Mouse (Mus musculus) lung, adult 18-20 months (tissue): Measurements from ENCODE around the gene Magi1.

Experiments
- DNase-seq, 2 experiments: peaks; one replicate each; pipeline ENCODE4 v3.0.0; 2022; ENCODE audit warnings: mixed read lengths in 2 of 2

Gene Magi1

DNA sequence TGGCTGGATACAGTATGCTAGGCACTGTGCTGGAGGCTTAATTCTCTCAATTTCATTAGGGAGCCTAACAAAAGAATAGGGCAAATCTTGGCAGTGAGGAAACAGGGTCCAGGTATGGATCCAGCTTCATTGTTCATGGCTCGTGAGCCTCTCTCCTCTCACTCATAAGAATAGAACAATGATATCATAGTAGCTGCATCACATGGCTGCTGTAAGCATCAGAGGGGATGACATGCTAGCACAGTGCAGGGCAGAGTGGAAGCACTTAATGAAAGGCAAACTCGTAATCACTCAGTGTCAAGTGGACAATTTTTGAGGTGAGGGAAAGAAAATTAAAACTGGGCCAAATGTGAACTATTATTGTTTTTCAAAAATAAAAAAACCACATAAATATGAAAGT lies 337.1 kb downstream of the Magi1 start:
- no peak for DNase-seq

DNA sequence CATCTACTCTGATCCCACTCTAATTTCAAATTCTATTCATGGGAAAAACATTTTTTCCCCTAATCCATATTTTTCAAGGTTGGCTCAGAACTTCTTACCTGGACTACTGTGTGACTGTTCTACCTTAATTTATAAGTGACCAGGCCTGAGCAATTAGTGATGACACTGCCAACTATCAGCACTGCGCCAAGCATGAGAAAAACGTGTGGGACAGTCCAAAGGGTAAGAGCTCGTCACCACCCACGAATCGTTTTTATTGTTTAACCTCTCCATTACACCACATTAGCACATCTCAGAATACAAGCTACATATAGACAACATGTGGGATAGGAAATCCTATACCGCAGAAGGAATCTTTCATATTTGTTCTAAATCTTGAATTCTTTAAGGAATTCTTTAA lies 347.4 kb downstream of the Magi1 start:
- no peak for DNase-seq

DNA sequence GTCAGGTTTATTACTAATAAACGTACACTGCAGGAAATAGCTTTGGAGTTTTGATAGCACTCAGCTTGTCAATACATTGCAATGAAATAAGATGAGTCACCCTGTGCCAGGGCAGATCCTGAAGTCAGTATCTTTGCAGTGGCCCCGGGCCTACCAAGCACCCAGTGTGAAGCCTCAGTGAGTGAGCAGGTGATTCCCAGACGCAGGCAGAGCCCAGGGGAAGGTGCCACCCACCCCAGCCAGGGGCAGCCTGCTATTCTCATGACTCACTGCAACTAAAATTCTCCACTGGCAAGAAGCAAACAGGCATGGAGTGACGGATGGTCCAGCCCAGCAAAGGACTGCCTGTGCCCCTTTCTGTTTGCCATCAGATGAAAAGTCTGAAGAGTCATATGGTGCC lies 347.9 kb downstream of the Magi1 start:
- no peak for DNase-seq

GRCm38 (mm10) chr6:93934700-93935099 lies 349.0 kb downstream of the Magi1 start:
- DNase-seq = no peak

- DNase-seq = no peak
These were observed 359.1 kb downstream of the Magi1 start for GRCm38 (mm10) chr6:93924568-93924967.

DNA sequence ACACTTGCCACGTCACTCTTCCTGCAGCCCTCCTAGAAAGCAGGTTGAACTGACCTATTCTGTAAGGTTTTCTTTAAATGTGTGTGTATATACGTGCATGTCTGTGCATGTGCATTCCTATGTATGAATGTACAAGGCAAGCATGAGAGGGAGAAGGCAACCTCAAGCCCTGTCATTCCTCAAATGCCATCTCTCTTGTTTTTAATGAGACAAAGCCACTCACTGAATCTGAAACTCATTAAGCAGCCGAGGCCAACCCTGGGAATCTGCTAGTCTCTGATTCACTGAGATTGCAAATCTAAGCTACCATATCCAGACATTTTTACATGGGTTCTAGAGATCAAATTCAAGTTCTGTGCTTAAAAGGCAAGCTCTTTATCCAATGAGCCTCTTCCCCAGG lies 359.7 kb downstream of the Magi1 start:
- no peak for DNase-seq

DNA sequence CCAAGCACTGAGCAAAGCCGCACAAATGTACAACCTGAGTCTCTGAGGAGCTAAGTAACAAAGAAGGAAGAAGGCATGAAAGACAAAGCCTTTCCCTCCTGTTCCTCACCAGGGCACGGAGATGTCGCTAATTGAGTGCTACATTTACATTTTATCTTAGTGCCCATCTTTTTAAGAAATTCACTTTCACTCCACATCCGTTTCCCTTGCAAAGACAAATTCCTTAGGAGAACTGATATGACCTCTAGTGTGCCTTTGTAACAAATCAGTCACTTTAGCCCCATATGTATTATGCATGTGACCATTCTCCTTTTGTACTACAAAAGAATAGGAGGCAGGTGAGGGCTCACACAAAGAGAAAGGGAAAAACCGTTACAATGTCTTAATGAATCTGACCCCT lies 360.4 kb downstream of the Magi1 start:
- no peak for DNase-seq

- DNase-seq = no peak
These were observed 360.8 kb downstream of the Magi1 start for GRCm38 (mm10) chr6:93922931-93923330.

DNA sequence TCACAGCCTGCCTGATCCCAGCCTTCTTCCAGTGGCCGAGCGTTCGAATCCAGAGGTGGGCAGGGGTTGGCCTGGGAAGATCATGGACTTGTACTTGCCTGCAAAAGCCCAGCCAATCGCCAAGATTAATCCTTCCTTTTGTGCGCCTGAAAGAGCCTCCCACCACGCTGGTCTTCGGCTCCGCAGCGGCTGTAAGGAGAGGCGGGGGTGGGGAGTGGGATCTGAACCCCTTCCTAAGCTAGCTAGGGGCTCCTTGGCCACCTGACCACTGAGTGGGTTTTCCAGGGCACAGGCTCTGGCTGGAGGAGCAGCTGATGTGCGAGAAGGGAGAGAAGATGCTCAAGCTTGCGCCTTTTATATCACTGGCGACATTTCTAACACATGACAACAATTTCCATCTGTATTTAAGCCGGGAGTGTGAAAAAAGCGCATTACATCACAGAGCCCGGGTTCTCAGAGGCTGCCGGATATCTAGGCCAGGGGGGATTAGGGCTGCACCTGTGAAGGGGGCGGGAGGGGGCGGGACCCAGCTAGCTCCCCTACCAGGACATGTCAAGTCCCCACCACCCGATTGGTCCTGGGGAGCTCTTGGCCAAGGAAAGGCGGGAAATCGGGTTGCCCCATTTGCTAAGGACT lies 370.4 kb downstream of the Magi1 start:
- DNase-seq = no peak

- DNase-seq = no peak
These were observed 371.0 kb downstream of the Magi1 start for GRCm38 (mm10) chr6:93912582-93913225.

DNA sequence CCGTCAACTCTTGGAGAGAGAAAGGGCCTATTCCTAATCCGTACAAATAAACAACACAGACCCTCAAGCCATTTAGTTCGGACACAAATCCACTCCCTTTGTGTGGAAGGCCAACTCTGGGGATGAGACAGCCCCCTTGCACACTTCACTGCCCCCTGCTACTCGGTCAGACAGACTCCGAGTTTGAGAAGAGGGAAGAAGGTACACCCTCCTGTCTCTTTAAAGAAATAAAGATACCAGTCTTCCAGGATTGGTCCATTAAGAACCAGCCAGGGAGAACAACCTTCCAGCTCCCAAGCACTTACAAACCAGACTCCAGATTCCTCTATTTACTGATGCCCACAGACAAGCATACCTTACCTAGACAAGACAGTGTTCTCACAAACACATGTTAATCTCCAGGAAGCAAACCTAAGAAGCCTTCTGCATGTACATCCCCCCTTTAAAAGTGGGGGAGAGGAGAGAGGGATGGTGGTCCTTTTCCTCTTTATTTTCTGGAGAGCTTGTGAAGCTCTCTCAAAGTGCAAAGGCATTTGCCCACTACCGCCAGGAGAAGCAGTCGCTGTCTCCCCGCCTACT lies 371.6 kb downstream of the Magi1 start:
- no peak for DNase-seq

DNA sequence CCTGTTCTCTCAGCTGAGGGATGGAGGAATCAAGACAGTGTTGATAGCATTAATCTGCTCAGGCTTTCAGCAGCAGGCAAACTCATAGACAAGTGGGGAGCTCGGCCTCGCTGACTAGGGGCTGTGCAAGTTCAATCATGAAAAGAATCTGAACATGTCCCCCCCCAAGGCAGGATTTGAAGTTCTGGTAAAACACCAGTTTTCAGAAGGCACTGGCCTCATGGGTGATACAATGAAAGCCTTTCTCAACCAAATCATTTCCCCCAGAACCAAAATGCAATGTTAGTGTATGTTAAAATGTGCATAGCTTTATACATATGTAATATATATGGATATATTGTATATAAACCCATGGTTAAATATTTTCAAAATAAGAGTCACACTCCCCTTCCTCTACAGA lies 372.3 kb downstream of the Magi1 start:
- DNase-seq = no peak

GRCm38 (mm10) chr6:93909976-93910375 lies 373.7 kb downstream of the Magi1 start:
- DNase-seq = no peak

DNA sequence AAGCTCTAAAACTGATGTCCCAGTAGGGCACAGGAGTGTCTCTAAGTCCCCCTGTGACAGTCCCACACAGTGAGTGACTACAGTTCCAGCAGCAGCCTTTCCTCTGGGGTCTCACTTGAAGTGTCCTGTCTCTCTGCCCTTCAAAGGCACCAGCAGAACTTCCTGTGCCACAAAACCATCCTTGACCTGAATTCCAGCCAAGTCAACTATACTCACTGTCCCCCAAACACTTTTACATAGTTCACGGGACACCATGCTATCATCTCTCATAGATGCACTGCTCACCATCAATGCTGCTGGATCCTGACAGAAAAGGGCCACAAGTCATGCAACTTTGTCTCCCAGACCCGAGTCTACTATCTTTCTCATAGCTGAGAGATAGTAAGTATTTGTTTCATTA lies 378.7 kb downstream of the Magi1 start:
- DNase-seq = no peak

- DNase-seq = no peak
These were observed 381.5 kb downstream of the Magi1 start for GRCm38 (mm10) chr6:93902239-93902638.

DNA sequence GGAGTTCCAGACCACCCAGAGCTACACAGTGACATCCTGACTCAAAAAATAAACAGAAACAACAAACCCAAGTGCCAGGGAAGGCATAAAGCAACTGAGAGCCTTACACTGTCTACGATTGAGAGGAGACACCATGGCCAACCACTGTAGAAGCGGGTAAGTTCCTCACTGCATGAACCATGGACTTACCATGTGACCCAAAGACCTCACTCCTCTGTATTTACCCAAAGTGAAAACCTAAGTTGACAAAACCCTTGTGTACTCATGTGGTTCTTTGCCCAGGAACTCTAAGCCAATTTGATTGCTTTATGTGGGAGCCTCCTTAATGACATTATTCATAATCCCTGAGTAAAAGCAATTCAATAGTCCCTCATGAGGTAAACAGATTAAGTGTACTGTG lies 382.3 kb downstream of the Magi1 start:
- DNase-seq = no peak

DNA sequence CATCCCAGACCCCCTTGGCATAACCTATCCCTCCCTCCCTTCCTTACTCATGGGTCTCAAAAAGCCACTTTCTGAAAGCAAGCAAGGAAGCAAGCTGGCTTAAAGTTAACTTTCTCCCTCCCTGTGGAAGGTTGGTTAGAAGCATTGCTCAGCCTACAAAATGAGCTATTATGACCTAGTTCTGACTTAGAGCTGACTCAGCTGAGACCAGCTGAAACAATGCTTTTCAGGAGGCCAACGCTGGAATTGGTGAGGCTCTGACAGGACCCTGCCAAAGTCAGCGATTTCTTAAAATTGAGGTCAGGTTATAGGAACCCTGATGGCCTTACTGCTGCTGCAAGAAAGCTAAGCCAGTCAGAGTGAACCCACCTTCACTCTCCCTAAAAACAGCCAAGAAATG lies 386.2 kb downstream of the Magi1 start:
- no peak for DNase-seq

- DNase-seq = peak; percentile 10 to 26
These were observed 388.0 kb downstream of the Magi1 start for GRCm38 (mm10) chr6:93895721-93896120.

DNA sequence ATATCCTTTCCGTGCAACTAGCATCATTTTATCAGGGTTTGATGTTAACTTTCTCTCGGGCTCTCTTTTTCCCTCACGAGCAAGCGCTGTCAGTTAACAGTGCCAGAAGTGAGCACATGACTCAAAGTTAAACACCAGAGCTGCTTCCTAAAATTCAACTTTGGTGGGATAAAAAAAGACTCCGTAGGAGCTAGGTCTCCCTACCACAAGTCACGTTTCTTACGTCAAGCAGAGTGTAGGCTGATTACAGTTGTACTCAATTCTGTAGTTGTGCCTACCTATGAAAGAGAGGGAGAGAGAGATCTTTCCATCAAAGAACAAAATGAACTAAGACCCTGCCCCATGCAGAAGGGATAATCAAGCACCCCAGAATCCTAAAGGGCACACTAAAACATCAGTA lies 389.8 kb downstream of the Magi1 start:
- DNase-seq = no peak

DNA sequence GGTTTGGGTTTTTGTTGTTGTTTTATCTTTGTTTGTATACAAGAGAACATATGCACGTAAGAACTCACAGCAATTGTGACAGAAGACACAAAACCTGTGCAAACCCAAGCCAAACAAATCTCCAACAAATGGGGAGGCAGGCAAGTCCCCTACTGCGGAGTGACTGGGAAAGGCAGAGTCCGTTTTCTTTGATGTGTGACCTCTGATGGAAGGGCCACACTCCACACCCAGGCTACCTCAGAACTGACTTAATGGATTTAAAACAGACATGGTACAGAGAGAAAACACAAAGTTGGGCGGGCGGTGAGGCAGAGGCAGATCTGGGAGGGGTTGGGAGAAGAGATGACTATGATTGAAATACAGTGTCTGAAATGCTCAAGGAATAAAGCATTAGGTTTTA lies 390.8 kb downstream of the Magi1 start:
- no peak for DNase-seq

- DNase-seq = no peak
These were observed 393.7 kb downstream of the Magi1 start for GRCm38 (mm10) chr6:93890011-93890410.

GRCm38 (mm10) chr6:93877337-93877736 lies 406.4 kb downstream of the Magi1 start:
- DNase-seq = no peak

DNA sequence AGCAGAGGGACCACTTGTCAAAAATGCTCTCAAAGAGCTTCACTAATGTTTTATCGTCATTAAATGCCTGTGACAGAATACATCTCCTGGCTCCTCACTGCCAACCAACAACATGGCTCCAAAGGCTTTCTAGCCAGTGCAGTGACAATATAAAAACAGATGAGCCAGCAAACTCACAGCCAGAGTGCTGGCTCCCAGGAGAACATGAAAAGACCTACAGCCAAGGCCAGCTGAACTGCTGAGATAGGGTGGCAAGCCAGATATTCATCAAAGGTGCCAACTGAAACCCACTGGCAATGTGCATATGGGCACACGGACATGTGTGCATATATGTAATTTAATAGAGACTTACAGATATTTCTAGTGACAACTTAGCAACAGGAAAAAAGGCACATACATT lies 408.8 kb downstream of the Magi1 start:
- no peak for DNase-seq

DNA sequence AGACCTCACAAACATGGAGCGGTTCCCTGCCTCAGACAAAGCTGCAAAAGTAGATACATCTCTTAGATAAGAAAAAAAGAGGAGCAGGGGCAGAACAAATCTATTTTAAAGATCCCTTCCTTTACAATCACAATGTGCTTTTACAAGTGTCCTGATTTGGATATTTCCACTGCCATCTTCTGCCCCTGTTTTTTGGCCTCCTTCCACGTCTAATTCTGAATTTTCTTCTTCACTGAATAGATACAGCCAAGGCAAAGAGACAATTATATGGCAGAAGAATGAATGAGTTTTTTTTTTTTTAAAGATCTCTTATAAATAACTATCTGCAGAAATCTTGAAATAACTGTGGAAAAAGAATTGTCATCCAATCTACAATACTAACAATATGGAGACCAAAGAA lies 409.3 kb downstream of the Magi1 start:
- no peak for DNase-seq

DNA sequence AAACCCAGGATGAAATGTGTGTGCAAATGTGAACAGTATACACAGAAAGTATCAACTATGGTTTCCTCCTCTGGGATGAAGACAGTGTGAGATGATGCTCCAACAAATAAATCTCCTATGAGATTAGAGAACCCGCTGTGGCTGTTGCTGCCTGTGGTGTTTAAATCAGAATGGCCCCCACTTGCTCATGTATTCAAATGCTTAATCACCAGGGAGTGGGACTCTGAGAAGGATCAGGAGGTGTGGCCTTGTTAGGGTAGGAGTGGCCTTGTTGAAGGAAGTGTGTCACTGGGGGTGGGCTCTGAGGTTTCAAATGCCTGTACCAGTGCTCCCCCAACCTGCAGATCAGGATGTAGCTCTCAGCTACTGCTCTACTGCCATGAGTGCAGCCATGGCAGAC lies 410.2 kb downstream of the Magi1 start:
- DNase-seq = no peak
